8 mouse cellular contexts compared by ENCODE assay signal in genomic region chr4:111510129-111510528, GRCm38 (mm10).
A peak's percentile ranks its signal among the peaks of the same experiment; 100 is the strongest.
DNase-seq lines count a peak whose midpoint lies in the region; ATAC-seq and TF ChIP-seq lines count a peak whose summit lies in the region.
"Had no signal": no experiment of that assay in that cellular context is flagged by ENCODE, and none has a peak within 500 bp of the region (broad histone marks: within the 10 kb centered on the region; RNA-seq: fewer than 3 reads in every experiment).

No protein-coding gene starts in this region.

- POLR2A ChIA-PET in Patski (lab: Charles Lee): interaction anchor here (0.7 kb wide), 2 partner anchors 137 to 213 kb away, joined by 4 read pairs; no protein-coding TSS in a partner anchor

- H3K4me2 ChIP-seq in hindbrain, embryonic 16.5 days (ENCODE audit: low read length): no peak overlapping the region
- H3K4me2 ChIP-seq in neural tube, embryonic 13.5 days: no peak overlapping the region

- TF ChIP-seq CTCF in kidney, adult 2 months (conservative IDR thresholded peaks at IDR 0.05; ENCODE audit: insufficient read depth, insufficient read length, low read depth, low read length): no peak; the same call in 1 of the 2 replicates
- peak; percentile 28 for TF ChIP-seq CTCF in Patski (IDR thresholded peaks at IDR 0.05)

- no peak for ATAC-seq in Patski
- ATAC-seq in hindbrain, embryonic 16.5 days: peak; percentile 28; the same call in 1 of the 2 replicates
- peak; percentile 34; the same call in 1 of the 2 replicates for ATAC-seq in neural tube, embryonic 13.5 days (ENCODE audit: low read depth)

- 14% methylated on average over 2 of the region's 2 CpGs for WGBS in kidney, adult 2 months
- WGBS in hindbrain, embryonic 16.5 days: 17% methylated on average over 2 of the region's 2 CpGs
- WGBS in neural tube, embryonic 13.5 days: 11% methylated on average over 2 of the region's 2 CpGs

- 0 out of 2 replicates have a peak, but pooled peaks cover 2% of the 10 kb centered on the region for H3K4me1 ChIP-seq in kidney, adult 2 months (ENCODE audit: control insufficient read depth, insufficient read depth, low read length)
- H3K4me1 ChIP-seq in hindbrain, embryonic 16.5 days (ENCODE audit: control insufficient read depth, insufficient read depth, low read depth, low read length): no peaks in the 10 kb centered on the region
- 0 out of 2 replicates have a peak, but pooled peaks cover 7% of the 10 kb centered on the region for H3K4me1 ChIP-seq in neural tube, embryonic 13.5 days (replicated peaks)

- peak; percentile 10 for DNase-seq in kidney, adult 2 months
- DNase-seq in kidney, adult 11 months: no peak
- DNase-seq in Patski (ENCODE audit: low read depth, low spot score): no peak
- DNase-seq in frontal cortex, postnatal 10 days (ENCODE audit: low spot score in 2 of 2): no peak
- no peak for DNase-seq in left cerebral cortex, postnatal 25 days (ENCODE audit: low spot score in 2 of 2)
- DNase-seq: thymus, postnatal 25 days had no signal

- no peak overlapping the region for H3K9ac ChIP-seq in hindbrain, embryonic 16.5 days (ENCODE audit: low read depth, low read length)
- no peak overlapping the region for H3K9ac ChIP-seq in neural tube, embryonic 13.5 days

- CTCF ChIA-PET in Patski (lab: Charles Lee): interaction anchor here (1.0 to 2.0 kb wide), 2 partner anchors 12 to 17 kb away, joined by 3 to 6 read pairs; no protein-coding TSS in a partner anchor

- no peak for TF ChIP-seq POLR2A in kidney, adult 2 months (IDR thresholded peaks at IDR 0.05; ENCODE audit: low read depth, low read length)

- no peaks in the 10 kb centered on the region for H3K9me3 ChIP-seq in hindbrain, embryonic 16.5 days (ENCODE audit: control insufficient read depth, low read length)
- no peaks in the 10 kb centered on the region for H3K9me3 ChIP-seq in neural tube, embryonic 13.5 days

- in situ Hi-C loops in Patski (cut with MboI; ENCODE audit: low pct_unique_long_range_greater_than_20kb): no loop called here

- intact Hi-C loops in left cerebral cortex, postnatal 25 days (cut with DNase I): no loop called here

- no peaks in the 10 kb centered on the region for H3K27me3 ChIP-seq in kidney, adult 2 months (replicated peaks; ENCODE audit: control insufficient read depth, insufficient read depth, low read length)
- no peaks in the 10 kb centered on the region for H3K27me3 ChIP-seq in Patski
- no peaks in the 10 kb centered on the region for H3K27me3 ChIP-seq in hindbrain, embryonic 16.5 days (replicated peaks; ENCODE audit: control insufficient read depth, insufficient read depth, low read length)
- H3K27me3 ChIP-seq in neural tube, embryonic 13.5 days: no peaks in the 10 kb centered on the region

- H3K36me3 ChIP-seq in kidney, adult 2 months (ENCODE audit: control insufficient read depth, insufficient read depth, low read length): no peaks in the 10 kb centered on the region
- no peaks in the 10 kb centered on the region for H3K36me3 ChIP-seq in hindbrain, embryonic 16.5 days (ENCODE audit: control insufficient read depth, insufficient read depth, low read length)
- H3K36me3 ChIP-seq in neural tube, embryonic 13.5 days: no peaks in the 10 kb centered on the region

- H3K27ac ChIP-seq in kidney, adult 2 months (ENCODE audit: insufficient read depth, low read depth, low read length): no peak overlapping the region
- H3K27ac ChIP-seq in hindbrain, embryonic 16.5 days (ENCODE audit: low read depth, low read length): no peak overlapping the region
- no peak overlapping the region for H3K27ac ChIP-seq in neural tube, embryonic 13.5 days (replicated peaks)

- H3K4me3 ChIP-seq in kidney, adult 2 months (ENCODE audit: insufficient read depth, low read depth, low read length): no peak overlapping the region
- H3K4me3 ChIP-seq in hindbrain, embryonic 16.5 days (ENCODE audit: low read length): no peak overlapping the region
- H3K4me3 ChIP-seq in neural tube, embryonic 13.5 days: no peak overlapping the region
